Mouse (Mus musculus) embryonic facial prominence, embryonic 15.5 days (tissue): ENCODE data around the gene Ube2b. TPM values are rescaled to one million over a fixed set of nuclear protein-coding genes. Genes with fewer than 3 reads are reported as not detected.

Experiments
- ATAC-seq: fragments of 200-750 bp; cut with Nextera tagmentation; 2 replicates; pipeline ENCODE4 v1.8.0; 2017; ENCODE audit warnings: low read depth, moderate TSS enrichment; ENCODE audit not compliant: insufficient number of reproducible peaks, low FRiP score, low TSS enrichment
- H3K27ac ChIP-seq: fragments of 300-500 bp; sonication (generic); replicated peaks from 2 replicates; pipeline ENCODE4 v1.5.1; 2015; ENCODE audit warnings: mild to moderate bottlenecking, inconsistent platforms
- H3K27me3 ChIP-seq: fragments of 300-500 bp; sonication (generic); 2 replicates; pipeline ENCODE4 v1.6.1; 2015; ENCODE audit warnings: inconsistent platforms
- H3K36me3 ChIP-seq: fragments of 300-500 bp; sonication (generic); 2 replicates; pipeline ENCODE4 v1.6.1; 2015; ENCODE audit warnings: mild to moderate bottlenecking, inconsistent platforms
- H3K4me1 ChIP-seq: fragments of 300-500 bp; sonication (generic); 2 replicates; pipeline ENCODE4 v1.6.1; 2015; ENCODE audit warnings: inconsistent platforms
- H3K4me2 ChIP-seq: fragments of 300-500 bp; sonication (generic); replicated peaks from 2 replicates; pipeline ENCODE4 v1.6.1; 2015; ENCODE audit warnings: mild to moderate bottlenecking, inconsistent platforms
- H3K4me3 ChIP-seq: fragments of 300-500 bp; sonication (generic); replicated peaks from 2 replicates; pipeline ENCODE4 v1.5.1; 2015; ENCODE audit warnings: mild to moderate bottlenecking, inconsistent platforms
- H3K9ac ChIP-seq: fragments of 300-500 bp; sonication (generic); 2 replicates; pipeline ENCODE4 v1.6.1; 2015; ENCODE audit warnings: inconsistent platforms
- H3K9me3 ChIP-seq: fragments of 300-500 bp; sonication (generic); replicated peaks from 2 replicates; pipeline ENCODE4 v1.6.1; 2016; ENCODE audit warnings: inconsistent platforms
- WGBS: fragments of 180-500 bp; shearing (Covaris S2); methylation state at CpG from one replicate; pipeline ENCODE4 v1.1.7; 2015; 5-methylcytosine and 5-hydroxymethylcytosine counted together
- polyA plus RNA-seq: library from polyadenylated mRNA; unstranded; fragments of >200 nt; fragmentation: Nextera tagmentation; extraction: Ambion mirVana; gene quantifications from 2 replicates; pipeline ENCODE4 v1.2.1, GENCODE M21; 2015

Gene Ube2b
- 234 and 239 TPM in 2 replicates for polyA plus RNA-seq

GRCm38 (mm10) chr11:52000290-52000962, at the start of gene Ube2b:
TSS of gene Ube2b (minus strand) at chr11:52000762.
- H3K36me3 ChIP-seq: peaks cover 20% of the 10 kb centered on the region
- H3K4me1 ChIP-seq: peaks cover 37% of the 10 kb centered on the region
- H3K27me3 ChIP-seq: no peaks in the 10 kb centered on the region
- peak within 1 kb of the TSS; percentile 95 for H3K9ac ChIP-seq
- no peaks in the 10 kb centered on the region for H3K9me3 ChIP-seq
- H3K4me2 ChIP-seq: peak within 1 kb of the TSS; percentile 77
- H3K27ac ChIP-seq: peak within 1 kb of the TSS; percentile 98
- under 1% methylated on average over 62 of the region's 63 CpGs for WGBS
- H3K4me3 ChIP-seq: peak within 1 kb of the TSS; percentile 98
- peak; percentile 85 for ATAC-seq

- Histone ChIP-seq H3K9ac (no peak overlapping the region), H3K4me2 (no peak overlapping the region), H3K9me3 (no peaks in the 10 kb centered on the region), H3K27me3 (no peaks in the 10 kb centered on the region), H3K36me3 (no peaks in the 10 kb centered on the region), H3K4me1 (no peaks in the 10 kb centered on the region), H3K4me3 (no peak overlapping the region), H3K27ac (no peak overlapping the region)
- 54% methylated on average over 4 of the region's 4 CpGs for WGBS
- no peak for ATAC-seq
Measured at GRCm38 (mm10) chr11:52046446-52047165, 46.0 kb upstream of the Ube2b start.

- Histone ChIP-seq H3K4me1 (no peaks in the 10 kb centered on the region), H3K36me3 (no peaks in the 10 kb centered on the region), H3K27me3 (no peaks in the 10 kb centered on the region), H3K4me2 (no peak overlapping the region), H3K4me3 (no peak overlapping the region), H3K27ac (no peak overlapping the region), H3K9me3 (no peaks in the 10 kb centered on the region), H3K9ac (no peak overlapping the region)
- ATAC-seq: no peak
Measured at GRCm38 (mm10) chr11:52044156-52044555, 43.6 kb upstream of the Ube2b start.

- H3K4me2 ChIP-seq: no peak overlapping the region
- no peak for ATAC-seq
- 80% methylated on average over 3 of the region's 3 CpGs for WGBS
Measured at GRCm38 (mm10) chr11:52043224-52043623, 42.7 kb upstream of the Ube2b start.

GRCm38 (mm10) chr11:52037659-52038058, 37.1 kb upstream of the Ube2b start:
- H3K9ac ChIP-seq: no peak overlapping the region
- no peak for ATAC-seq
- no peaks in the 10 kb centered on the region for H3K36me3 ChIP-seq
- no peaks in the 10 kb centered on the region for H3K9me3 ChIP-seq
- H3K27me3 ChIP-seq: no peaks in the 10 kb centered on the region
- H3K4me3 ChIP-seq: no peak overlapping the region
- WGBS: 73% methylated on average over 3 of the region's 3 CpGs
- no peak overlapping the region for H3K27ac ChIP-seq
- no peaks in the 10 kb centered on the region for H3K4me1 ChIP-seq
- H3K4me2 ChIP-seq: no peak overlapping the region

More at GRCm38 (mm10) chr11:52043224-52043623, 42.7 kb upstream of the Ube2b start:
- Histone ChIP-seq H3K27me3 (no peaks in the 10 kb centered on the region), H3K9ac (no peak overlapping the region), H3K9me3 (no peaks in the 10 kb centered on the region), H3K36me3 (no peaks in the 10 kb centered on the region), H3K4me1 (no peaks in the 10 kb centered on the region), H3K27ac (no peak overlapping the region), H3K4me3 (no peak overlapping the region)

GRCm38 (mm10) chr11:52035905-52036304, 35.3 kb upstream of the Ube2b start:
- no peaks in the 10 kb centered on the region for H3K4me1 ChIP-seq
- ATAC-seq: no peak
- no peaks in the 10 kb centered on the region for H3K9me3 ChIP-seq
- H3K27ac ChIP-seq: no peak overlapping the region
- no peak overlapping the region for H3K4me3 ChIP-seq
- H3K36me3 ChIP-seq: no peaks in the 10 kb centered on the region
- no peak overlapping the region for H3K4me2 ChIP-seq
- 71% methylated on average over 3 of the region's 3 CpGs for WGBS
- no peak overlapping the region for H3K9ac ChIP-seq
- H3K27me3 ChIP-seq: no peaks in the 10 kb centered on the region

- Histone ChIP-seq H3K9me3 (no peaks in the 10 kb centered on the region), H3K9ac (no peak overlapping the region), H3K4me1 (no peaks in the 10 kb centered on the region), H3K27ac (no peak overlapping the region), H3K4me3 (no peak overlapping the region), H3K27me3 (no peaks in the 10 kb centered on the region), H3K36me3 (no peaks in the 10 kb centered on the region), H3K4me2 (no peak overlapping the region)
- 75% methylated on average over 1 of the region's 1 CpGs for WGBS
- no peak for ATAC-seq
Measured at GRCm38 (mm10) chr11:52033953-52034352, 33.4 kb upstream of the Ube2b start.

GRCm38 (mm10) chr11:52032356-52032755, 31.8 kb upstream of the Ube2b start:
- Histone ChIP-seq H3K4me1 (no peaks in the 10 kb centered on the region), H3K27me3 (no peaks in the 10 kb centered on the region), H3K36me3 (no peaks in the 10 kb centered on the region), H3K4me2 (no peak overlapping the region), H3K27ac (no peak overlapping the region), H3K4me3 (no peak overlapping the region), H3K9me3 (no peaks in the 10 kb centered on the region), H3K9ac (no peak overlapping the region)
- WGBS: 67% methylated on average over 8 of the region's 8 CpGs
- no peak for ATAC-seq

GRCm38 (mm10) chr11:52018217-52018616, 17.7 kb upstream of the Ube2b start:
- Histone ChIP-seq H3K9ac (no peak overlapping the region), H3K4me2 (no peak overlapping the region), H3K4me3 (no peak overlapping the region), H3K9me3 (no peaks in the 10 kb centered on the region), H3K36me3 (0 out of 2 replicates have a peak, but pooled peaks cover 3% of the 10 kb centered on the region), H3K27ac (no peak overlapping the region), H3K27me3 (no peaks in the 10 kb centered on the region), H3K4me1 (no peaks in the 10 kb centered on the region)
- WGBS: 76% methylated on average over 9 of the region's 9 CpGs
- no peak for ATAC-seq

GRCm38 (mm10) chr11:52011541-52011940, 11.0 kb upstream of the Ube2b start:
- Histone ChIP-seq H3K4me2 (no peak overlapping the region), H3K9me3 (no peaks in the 10 kb centered on the region), H3K27ac (no peak overlapping the region), H3K4me1 (no peaks in the 10 kb centered on the region), H3K4me3 (no peak overlapping the region), H3K36me3 (no peaks in the 10 kb centered on the region), H3K27me3 (no peaks in the 10 kb centered on the region), H3K9ac (no peak overlapping the region)
- 72% methylated on average over 5 of the region's 5 CpGs for WGBS
- ATAC-seq: no peak

- H3K4me3 ChIP-seq: no peak overlapping the region
- ATAC-seq: no peak
- no peaks in the 10 kb centered on the region for H3K27me3 ChIP-seq
- no peak overlapping the region for H3K4me2 ChIP-seq
- no peaks in the 10 kb centered on the region for H3K4me1 ChIP-seq
- H3K9me3 ChIP-seq: no peaks in the 10 kb centered on the region
- 86% methylated on average over 11 of the region's 11 CpGs for WGBS
- no peaks in the 10 kb centered on the region for H3K36me3 ChIP-seq
- no peak overlapping the region for H3K9ac ChIP-seq
- H3K27ac ChIP-seq: no peak overlapping the region
Measured at GRCm38 (mm10) chr11:52011011-52011410, 10.4 kb upstream of the Ube2b start.
